Mouse (Mus musculus) left cerebral cortex, postnatal 14 days (tissue): Measurements from ENCODE around the gene Dus3l. TPM values are rescaled to one million over a fixed set of nuclear protein-coding genes. Genes with fewer than 3 reads are reported as not detected.

Source experiments
- total RNA-seq, 2 experiments: library from RNA; stranded (reverse); gene quantifications; 2 replicates each; pipeline ENCODE4 v1.2.3; 2021

The Dus3l gene
- total RNA-seq, 2 experiments from 2014 or later, result 66.2 to 75.0 TPM

Other genes starting within 250 kb of the Dus3l start
- 1 to 10 TPM; 1.1 to 1.8 TPM for gene Gm20219, start 210.4 kb upstream of the Dus3l start, total RNA-seq
- 100 to 1,000 TPM; 100 to 111 TPM for gene Safb2, start 180.2 kb upstream of the Dus3l start, total RNA-seq
- gene Safb, start 179.9 kb upstream of the Dus3l start, total RNA-seq, result 100 to 1,000 TPM; 136 to 137 TPM
- 100 to 1,000 TPM; 168 to 176 TPM for gene 2410015M20Rik, start 155.0 kb upstream of the Dus3l start, total RNA-seq
- gene Rpl36, start 151.3 kb upstream of the Dus3l start, total RNA-seq, result 100 to 1,000 TPM; 342 to 390 TPM
- 10 to 100 TPM; 65.6 to 66.7 TPM for gene Lonp1, start 137.9 kb upstream of the Dus3l start, total RNA-seq
- under 1 TPM; 0.49 to 0.62 TPM for gene Catsperd, start 136.6 kb upstream of the Dus3l start, total RNA-seq
- gene Ranbp3, start 91.5 kb upstream of the Dus3l start, total RNA-seq, result 10 to 100 TPM; 87.2 to 92.9 TPM
- 100 to 1,000 TPM; 227 to 229 TPM for gene Ndufa11, start 47.0 kb upstream of the Dus3l start, total RNA-seq
- gene Vmac, start 46.7 kb upstream of the Dus3l start, total RNA-seq, result 1 to 10 TPM; 7.8 to 8.0 TPM
- 1 to 10 TPM; 2.6 to 4.5 TPM for gene Nrtn, start 7.2 kb upstream of the Dus3l start, total RNA-seq
- under 1 TPM; 0.51 to 0.94 TPM for gene Prr22, start 5.5 kb downstream of the Dus3l start, total RNA-seq
- gene Rfx2, start 66.3 kb downstream of the Dus3l start, total RNA-seq, result 1 to 10 TPM; 2.1 to 2.4 TPM
- gene Acsbg2, start 109.7 kb downstream of the Dus3l start, total RNA-seq, result not detected
- under 1 TPM in 1 of 2 experiments, not detected in 1; 0.18 TPM for gene 1700061G19Rik, start 110.7 kb downstream of the Dus3l start, total RNA-seq
- gene Mllt1, start 170.7 kb downstream of the Dus3l start, total RNA-seq, result 10 to 100 TPM; 66.8 to 67.9 TPM
- not detected for gene Acer1, start 217.4 kb downstream of the Dus3l start, total RNA-seq
- 10 to 100 TPM; 49.6 to 58.2 TPM for gene Clpp, start 225.5 kb downstream of the Dus3l start, total RNA-seq
- 10 to 100 TPM; 19.9 to 26.0 TPM for gene Alkbh7, start 232.6 kb downstream of the Dus3l start, total RNA-seq
- gene Pspn, start 235.3 kb downstream of the Dus3l start, total RNA-seq, result not detected
- 10 to 100 TPM; 54.9 to 58.4 TPM for gene Gtf2f1, start 246.5 kb downstream of the Dus3l start, total RNA-seq
- gene Gm17949, start 246.7 kb downstream of the Dus3l start, total RNA-seq, result under 1 TPM in 1 of 2 experiments, not detected in 1; 0.30 TPM